Mouse (Mus musculus) G1E (cell line): Measurements from ENCODE around the gene Scn4b.

Experiments
- CTCF ChIP-seq: IDR thresholded peaks from 2 replicates; pipeline ENCODE4 v1.5.1; 2012; ENCODE audit warnings: low read depth, low read length, inconsistent platforms, mixed read lengths
- GATA1 ChIP-seq: IDR thresholded peaks from 2 replicates; pipeline ENCODE4 v1.6.1; 2012; ENCODE audit warnings: borderline replicate concordance, low read length, inconsistent platforms, mixed read lengths
- TAL1 ChIP-seq: conservative IDR thresholded peaks from 2 replicates; pipeline ENCODE4 v1.6.1; 2012; ENCODE audit warnings: low read depth, low read length, inconsistent platforms, mixed read lengths

DNA sequence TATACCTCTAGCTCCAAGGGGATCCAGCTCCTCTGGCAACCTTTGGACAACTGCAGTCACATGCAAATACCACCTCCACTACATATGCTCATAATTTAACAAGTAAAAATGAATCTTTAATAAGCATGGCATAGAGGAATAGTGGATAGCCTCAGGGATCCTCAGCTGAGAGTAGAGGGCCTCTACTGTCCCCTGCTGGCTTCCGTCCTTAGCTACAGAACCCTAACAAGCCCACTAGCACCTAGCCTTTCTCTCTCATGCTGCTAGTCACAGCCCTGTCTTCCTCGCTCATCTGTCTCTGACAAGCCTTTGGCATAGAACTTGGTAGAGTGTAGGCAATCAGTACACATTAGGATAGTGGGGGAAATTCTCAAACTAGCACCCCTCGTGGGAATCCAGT lies 47.4 kb upstream of the Scn4b start:
- no peak for TF ChIP-seq CTCF
- no peak for TF ChIP-seq GATA1
- TF ChIP-seq TAL1, result no peak
